Mouse (Mus musculus) CH12.LX (cell line): ENCODE measurements at regions not wholly inside any gene's neighbourhood (a gene's known extent, or its start where the extent isn't known, plus 50 kb on each side); places are given as distances from the start of the nearest gene placed in this dataset.

Source experiments
- DNase-seq: peaks from one replicate; pipeline ENCODE4 v3.0.0-alpha.2; 2013; ENCODE audit errors: extremely low read depth
- H3K27ac ChIP-seq: 2 replicates; pipeline ENCODE4 v1.5.1; 2012; ENCODE audit warnings: low read depth, mild to moderate bottlenecking, control low read depth, moderate library complexity; ENCODE audit not compliant: insufficient read depth
- H3K27me3 ChIP-seq: replicated peaks from 2 replicates; pipeline ENCODE3; 2012; ENCODE audit warnings: inconsistent platforms
- H3K36me3 ChIP-seq, 2 experiments: replicated peaks in 1 of 2; 2 replicates each; pipeline versions ENCODE3 to v1.6.1; 2012; ENCODE audit warnings: inconsistent platforms in 1 of 2, low read length in 1 of 2, mild to moderate bottlenecking in 1 of 2, mixed read lengths in 1 of 2, moderate library complexity in 1 of 2; ENCODE audit not compliant: control insufficient read depth in 1 of 2, insufficient read depth in 1 of 2
- H3K4me1 ChIP-seq, 2 experiments: 2 replicates each; pipeline ENCODE4 v1.6.1; 2012; ENCODE audit warnings: inconsistent platforms in 1 of 2, moderate library complexity in 1 of 2; ENCODE audit not compliant: insufficient read depth in 2 of 2, control insufficient read depth in 1 of 2
- H3K4me2 ChIP-seq: 2 replicates; pipeline ENCODE4 v1.6.1; 2012; ENCODE audit warnings: low read depth, mild to moderate bottlenecking, control low read depth; ENCODE audit not compliant: poor library complexity, insufficient read depth, severe bottlenecking
- H3K4me3 ChIP-seq, 3 experiments: fragments of 150-350 bp in 1 of 3; sonication (generic) in 1 of 3; replicated peaks in 1 of 3; 2 replicates each; pipeline versions ENCODE3 to v1.5.1; 2011 to 2012; ENCODE audit warnings: low read depth in 2 of 3, low read length in 2 of 3, mild to moderate bottlenecking in 2 of 3, moderate library complexity in 2 of 3, control low read depth in 1 of 3, improper control_type of control experiment in 1 of 3, inconsistent platforms in 1 of 3, mixed read lengths in 1 of 3; ENCODE audit not compliant: poor library complexity in 1 of 3
- H3K79me2 ChIP-seq: replicated peaks from 2 replicates; pipeline ENCODE4 v1.6.1; 2012; ENCODE audit warnings: mild to moderate bottlenecking, moderate library complexity; ENCODE audit not compliant: control insufficient read depth, poor library complexity, insufficient read depth, severe bottlenecking; ENCODE audit errors: extremely low read depth
- H3K9ac ChIP-seq: 2 replicates; pipeline ENCODE4 v1.6.1; 2012; ENCODE audit warnings: low read depth, mild to moderate bottlenecking, control low read depth, moderate library complexity; ENCODE audit not compliant: insufficient read depth
- H3K9me3 ChIP-seq: replicated peaks from 2 replicates; pipeline ENCODE3; 2012; ENCODE audit warnings: low read length, inconsistent platforms, mixed read lengths
- CHD1 ChIP-seq: IDR thresholded peaks from 2 replicates; pipeline ENCODE4 v1.6.1; 2012; ENCODE audit warnings: low read depth, low read length, improper control_type of control experiment, inconsistent platforms
- CHD2 ChIP-seq: IDR thresholded peaks from 2 replicates; pipeline ENCODE4 v1.6.1; 2011; ENCODE audit warnings: low read length, improper control_type of control experiment
- CTCF ChIP-seq, 2 experiments: IDR thresholded peaks in 1 of 2; conservative IDR thresholded peaks in 1 of 2; 2 replicates each; pipeline ENCODE4 v1.5.1; 2011 to 2012; ENCODE audit warnings: low read depth in 2 of 2, low read length in 2 of 2, improper control_type of control experiment in 1 of 2, inconsistent platforms in 1 of 2, mild to moderate bottlenecking in 1 of 2, moderate library complexity in 1 of 2
- ELF1 ChIP-seq: IDR thresholded peaks from 2 replicates; pipeline ENCODE4 v1.6.1; 2014; ENCODE audit warnings: low read depth, mild to moderate bottlenecking, inconsistent platforms, low read length, improper control_type of control experiment
- EP300 ChIP-seq: IDR thresholded peaks from 2 replicates; pipeline ENCODE4 v1.6.1; 2011; ENCODE audit warnings: low read length, improper control_type of control experiment
- HCFC1 ChIP-seq: IDR thresholded peaks from 2 replicates; pipeline ENCODE4 v1.6.1; 2012; ENCODE audit warnings: low read depth, mild to moderate bottlenecking, inconsistent platforms, low read length, improper control_type of control experiment
- IRF4 ChIP-seq: IDR thresholded peaks from 2 replicates; pipeline ENCODE4 v1.6.1; 2014; ENCODE audit warnings: low read depth, mild to moderate bottlenecking, inconsistent platforms, low read length, improper control_type of control experiment
- JUN ChIP-seq: IDR thresholded peaks from 2 replicates; pipeline ENCODE4 v1.6.1; 2011; ENCODE audit warnings: low read depth, mild to moderate bottlenecking, low read length, improper control_type of control experiment, moderate library complexity; ENCODE audit not compliant: insufficient read depth
- KAT2A ChIP-seq: IDR thresholded peaks from 2 replicates; pipeline ENCODE4 v1.6.1; 2012; ENCODE audit warnings: low read length, improper control_type of control experiment, inconsistent platforms; ENCODE audit not compliant: insufficient replicate concordance
- MAFK ChIP-seq: IDR thresholded peaks from 2 replicates; pipeline ENCODE4 v1.6.1; 2011; ENCODE audit warnings: low read length, improper control_type of control experiment; ENCODE audit not compliant: insufficient replicate concordance
- MAX ChIP-seq: IDR thresholded peaks from 2 replicates; pipeline ENCODE4 v1.6.1; 2011; ENCODE audit warnings: low read length, improper control_type of control experiment
- NELFE ChIP-seq: IDR thresholded peaks from 2 replicates; pipeline ENCODE4 v1.6.1; 2011; ENCODE audit warnings: low read depth, low read length, improper control_type of control experiment
- SIN3A ChIP-seq: IDR thresholded peaks from 2 replicates; pipeline ENCODE4 v1.6.1; 2012; ENCODE audit warnings: low read length, improper control_type of control experiment, inconsistent platforms
- TCF12 ChIP-seq: IDR thresholded peaks from 2 replicates; pipeline ENCODE4 v1.6.1; 2014; ENCODE audit warnings: low read depth, mild to moderate bottlenecking, inconsistent platforms, low read length, improper control_type of control experiment
- UBTF ChIP-seq: IDR thresholded peaks from 2 replicates; pipeline ENCODE4 v1.6.1; 2012; ENCODE audit warnings: low read depth, mild to moderate bottlenecking, inconsistent platforms, low read length, improper control_type of control experiment, moderate library complexity
- USF1 ChIP-seq: IDR thresholded peaks from 2 replicates; pipeline ENCODE4 v1.6.1; 2014; ENCODE audit warnings: low read depth, mild to moderate bottlenecking, inconsistent platforms, low read length, improper control_type of control experiment
- ZC3H11A ChIP-seq: IDR thresholded peaks from 2 replicates; pipeline ENCODE4 v1.6.1; 2012; ENCODE audit warnings: low read depth, mild to moderate bottlenecking, inconsistent platforms, low read length, improper control_type of control experiment
- ZKSCAN1 ChIP-seq: IDR thresholded peaks from 2 replicates; pipeline ENCODE4 v1.6.1; 2012; ENCODE audit warnings: low read depth, inconsistent platforms, low read length, improper control_type of control experiment, borderline replicate concordance
- ZNF384 ChIP-seq: IDR thresholded peaks from 2 replicates; pipeline ENCODE4 v1.6.1; 2012; ENCODE audit warnings: low read depth, low read length, improper control_type of control experiment, inconsistent platforms
- dilution Hi-C: fragments of 300-500 bp; cut with MboI; formaldehyde crosslinking; loops from 2 replicates; pipeline ENCODE4 v1.14.3; 2020; ENCODE audit warnings: low sequenced_read_pairs; ENCODE audit not compliant: extremely low pct_unique_long_range_greater_than_20kb, extremely low pct_ligation_motif_present
- in situ Hi-C: fragments of 300-500 bp; cut with MboI; formaldehyde crosslinking; loops from 3 replicates; pipeline ENCODE4 v1.14.3; 2019; ENCODE audit warnings: low sequenced_read_pairs, low pct_ligation_motif_present, low pct_unique_long_range_greater_than_20kb, mixed read lengths

GRCm38 (mm10) chr3:130827021-130827420 is 96.8 kb upstream of the Rpl34 start:
- Histone ChIP-seq H3K27me3 (no peaks in the 10 kb centered on the region), H3K27ac (no peak overlapping the region), H3K4me1 (peaks cover 6 to 12% of the 10 kb centered on the region in 2 experiments), H3K9ac (no peak overlapping the region), H3K4me3 (no peak overlapping the region), H3K9me3 (no peaks in the 10 kb centered on the region), H3K79me2 (no peaks in the 10 kb centered on the region), H3K36me3 (no peaks in the 10 kb centered on the region), H3K4me2 (no peak overlapping the region)
- in situ Hi-C loops (no loop called here), dilution Hi-C loops (no loop called here)
- TF ChIP-seq EP300: no peak
- no peak for TF ChIP-seq UBTF
- TF ChIP-seq HCFC1: no peak
- no peak for TF ChIP-seq KAT2A
- TF ChIP-seq CTCF (conservative IDR thresholded peaks at IDR 0.05 in 1 of 2, IDR thresholded peaks at IDR 0.05 in 1 of 2; ENCODE audit: low read depth in 2 of 2, low read length in 2 of 2): no peak
- TF ChIP-seq MAFK: no peak
- TF ChIP-seq ELF1: no peak
- TF ChIP-seq ZNF384: no peak
- no peak for TF ChIP-seq SIN3A
- no peak for TF ChIP-seq MAX
- TF ChIP-seq USF1: no peak
- TF ChIP-seq IRF4: no peak
- no peak for DNase-seq

GRCm38 (mm10) chr3:130819837-130820098 is 89.6 kb upstream of the Rpl34 start:
- Histone ChIP-seq H3K27ac (no peak overlapping the region), H3K9ac (no peak overlapping the region), H3K4me3 (no peak overlapping the region), H3K36me3 (no peaks in the 10 kb centered on the region), H3K79me2 (no peaks in the 10 kb centered on the region), H3K9me3 (peaks cover 4% of the 10 kb centered on the region), H3K4me2 (no peak overlapping the region), H3K27me3 (no peaks in the 10 kb centered on the region), H3K4me1 (peaks cover 0 to 9% of the 10 kb centered on the region in 2 experiments; a peak in 2 of 4 replicates)
- DNase-seq: no peak
- TF ChIP-seq ZKSCAN1 (no peak), NELFE (no peak), CHD2 (no peak), TCF12 (no peak), SIN3A (no peak), ZNF384 (no peak), CHD1 (no peak), JUN (no peak), ZC3H11A (no peak)
- in situ Hi-C loops: no loop called here
- dilution Hi-C loops: no loop called here
